Mouse (Mus musculus) forelimb bud, embryonic 11.5 days (tissue): ENCODE measurements around the gene ccdc198.
A peak's percentile ranks its signal among the peaks of the same experiment; 100 is the strongest.
"Not testable (repeated sequence)": the region's sequence is repeated elsewhere in the genome, so short reads cannot be mapped to it uniquely, and the experiment has no call there.

ENCODE experiments used
- DNase-seq: peaks from one replicate; pipeline ENCODE4 v3.0.0-alpha.2; 2012; ENCODE audit warnings: low read depth, low spot score

The ccdc198 gene

GRCm38 (mm10) chr14:49245126-49245714 lies at the start of gene ccdc198:
Gene ccdc198 (minus strand): TSS chr14:49245474.
- no peak for DNase-seq

GRCm38 (mm10) chr14:49293802-49294449 lies 48.7 kb upstream of the ccdc198 start:
- DNase-seq = no peak

DNA sequence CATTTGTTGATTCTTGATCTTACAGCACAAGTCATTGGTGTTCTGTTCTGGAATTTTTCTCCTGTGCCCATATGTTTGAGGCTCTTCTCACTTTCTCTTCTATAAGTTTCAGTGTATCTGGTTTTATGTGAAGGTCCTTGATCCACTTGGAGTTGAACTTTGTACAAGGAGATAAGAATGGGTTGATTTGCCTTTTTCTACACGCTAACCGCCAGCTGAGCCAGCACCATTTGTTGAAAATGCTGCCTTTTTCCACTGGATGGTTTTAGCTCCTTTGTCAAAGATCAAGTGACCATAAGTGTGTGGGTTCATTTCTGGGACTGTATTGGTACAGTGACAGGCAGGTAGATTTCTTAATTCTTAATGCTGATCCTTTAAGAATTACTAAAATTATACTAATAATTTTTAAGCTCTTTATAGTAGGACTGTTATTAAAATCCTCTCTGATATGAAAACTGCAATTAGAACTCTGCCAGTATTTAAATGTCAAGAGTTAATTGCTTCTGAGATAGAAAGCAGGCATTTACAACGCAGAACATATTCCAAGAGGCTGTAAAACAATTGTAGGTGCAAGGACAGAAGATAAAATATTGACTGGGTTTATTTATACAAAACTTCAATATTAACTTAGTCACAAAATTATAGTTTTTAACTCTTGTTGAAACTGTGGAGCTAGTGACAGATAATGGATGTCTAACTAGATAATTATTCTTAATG lies 44.9 kb upstream of the ccdc198 start:
- DNase-seq = no peak

DNA sequence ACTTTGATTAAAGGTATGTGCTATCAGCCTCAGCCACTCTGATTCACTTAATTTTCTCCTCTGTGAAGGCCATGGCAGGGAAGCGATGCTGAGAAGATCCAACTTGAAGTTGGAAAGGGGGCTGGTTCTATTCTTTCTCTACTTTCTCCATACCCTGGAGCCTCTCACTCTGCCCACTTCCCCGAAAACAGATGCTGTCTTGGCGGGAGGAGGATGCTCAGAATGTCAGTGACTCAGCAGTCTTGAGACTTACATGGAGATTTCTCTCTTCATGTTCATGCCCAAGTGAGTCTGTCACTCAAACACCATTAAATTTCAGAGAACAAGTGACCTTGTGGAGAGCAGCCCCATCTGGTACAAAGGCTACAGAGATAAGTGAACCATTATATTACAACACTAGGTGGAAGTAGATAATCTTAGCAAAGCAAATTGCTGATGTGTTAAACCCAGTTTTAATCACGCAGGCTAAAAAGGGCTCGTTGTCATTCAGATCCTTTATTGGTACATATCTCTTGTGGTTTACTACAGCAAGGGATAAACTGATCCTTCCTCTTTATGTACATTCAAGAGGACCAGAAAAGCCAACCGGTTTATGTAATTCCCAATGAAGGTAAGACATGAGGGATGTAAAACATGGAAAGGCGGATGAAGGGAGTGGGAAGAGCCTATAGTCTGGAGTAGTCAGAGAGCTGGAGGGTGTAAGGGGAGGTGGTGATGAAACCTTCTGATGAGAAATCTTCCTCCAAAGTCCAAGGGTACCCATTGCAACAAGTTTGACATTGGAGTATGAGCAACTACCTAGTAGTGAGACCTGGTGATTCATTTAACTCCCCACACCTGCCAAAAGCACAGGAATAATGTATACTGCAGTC lies 38.7 kb upstream of the ccdc198 start:
- no peak for DNase-seq

DNA sequence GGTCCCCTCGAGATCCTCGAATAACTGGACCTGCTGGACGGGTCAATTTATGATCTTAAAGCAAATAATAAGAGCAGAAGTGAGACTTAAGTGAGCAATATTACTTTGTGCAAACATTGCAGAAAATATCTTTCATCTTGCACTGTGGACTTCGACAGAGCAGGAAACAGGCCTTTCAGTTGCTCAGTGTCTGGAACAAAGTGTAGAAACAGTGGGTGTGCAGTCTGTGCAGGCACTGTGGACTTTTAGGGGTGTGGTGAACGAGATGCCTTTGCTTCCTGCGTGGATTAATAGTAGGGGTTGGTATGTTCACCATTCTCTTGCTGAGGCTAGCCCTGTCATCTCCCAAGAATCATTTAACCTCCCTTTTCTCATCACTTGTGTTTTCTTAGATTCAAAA lies 33.6 kb upstream of the ccdc198 start:
- no peak for DNase-seq

DNA sequence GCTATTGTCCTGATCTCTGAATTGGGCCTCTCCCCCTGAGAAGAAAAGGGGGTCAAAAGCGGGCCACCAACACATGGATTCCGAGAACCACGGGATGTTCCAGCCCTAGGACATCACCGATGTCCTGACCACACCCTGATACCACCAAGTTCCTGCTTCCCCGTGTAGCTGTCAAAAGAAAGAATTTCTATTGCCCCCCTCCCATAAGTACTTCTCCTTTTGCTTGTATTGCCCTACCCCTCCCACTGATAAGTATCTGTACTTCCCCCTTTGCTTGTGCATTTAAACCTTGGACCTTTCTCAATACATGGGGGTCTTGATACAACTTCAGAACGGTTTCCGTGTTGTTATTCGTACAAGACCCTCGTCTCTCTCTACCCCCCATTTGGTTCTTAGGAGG lies 33.2 kb upstream of the ccdc198 start:
- not testable (repeated sequence) for DNase-seq

DNA sequence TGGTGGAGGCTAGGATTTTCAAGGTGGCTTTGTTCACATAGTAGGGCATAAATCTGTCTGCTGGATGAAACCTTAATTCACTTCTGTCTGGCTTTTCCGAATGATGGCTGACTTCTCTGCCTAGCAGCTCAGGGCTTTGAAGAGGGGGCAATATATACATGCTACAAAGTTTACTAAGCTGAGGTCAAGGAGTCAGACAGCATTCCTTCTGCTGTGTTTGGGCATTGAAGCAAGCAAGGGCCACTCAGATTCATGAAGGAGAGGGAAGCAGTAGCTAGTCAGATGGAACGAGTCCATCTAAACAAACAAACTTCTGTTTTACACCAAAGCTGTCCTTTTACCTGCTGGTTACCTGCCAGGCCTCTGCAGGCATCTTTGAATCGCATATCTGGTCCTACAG lies 32.4 kb upstream of the ccdc198 start:
- no peak for DNase-seq

DNA sequence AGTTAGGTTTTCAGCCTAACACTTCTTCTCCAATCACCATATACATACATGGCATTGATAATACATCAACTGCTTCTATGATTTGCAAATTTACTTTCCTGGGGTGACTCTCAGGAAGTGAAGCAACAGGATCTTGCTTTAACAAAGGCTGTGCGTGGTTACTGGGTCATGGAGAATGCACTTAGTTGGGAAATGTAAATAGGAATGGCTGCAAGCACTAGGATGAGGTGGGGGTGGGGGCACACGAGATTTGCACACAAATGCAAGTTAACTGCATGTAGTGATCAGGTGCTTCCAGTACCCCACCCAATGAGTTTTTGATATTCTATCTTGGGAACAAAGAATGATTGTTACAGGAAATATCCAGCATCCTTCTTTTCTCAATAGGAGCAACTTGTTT lies 30.1 kb upstream of the ccdc198 start:
- no peak for DNase-seq

DNA sequence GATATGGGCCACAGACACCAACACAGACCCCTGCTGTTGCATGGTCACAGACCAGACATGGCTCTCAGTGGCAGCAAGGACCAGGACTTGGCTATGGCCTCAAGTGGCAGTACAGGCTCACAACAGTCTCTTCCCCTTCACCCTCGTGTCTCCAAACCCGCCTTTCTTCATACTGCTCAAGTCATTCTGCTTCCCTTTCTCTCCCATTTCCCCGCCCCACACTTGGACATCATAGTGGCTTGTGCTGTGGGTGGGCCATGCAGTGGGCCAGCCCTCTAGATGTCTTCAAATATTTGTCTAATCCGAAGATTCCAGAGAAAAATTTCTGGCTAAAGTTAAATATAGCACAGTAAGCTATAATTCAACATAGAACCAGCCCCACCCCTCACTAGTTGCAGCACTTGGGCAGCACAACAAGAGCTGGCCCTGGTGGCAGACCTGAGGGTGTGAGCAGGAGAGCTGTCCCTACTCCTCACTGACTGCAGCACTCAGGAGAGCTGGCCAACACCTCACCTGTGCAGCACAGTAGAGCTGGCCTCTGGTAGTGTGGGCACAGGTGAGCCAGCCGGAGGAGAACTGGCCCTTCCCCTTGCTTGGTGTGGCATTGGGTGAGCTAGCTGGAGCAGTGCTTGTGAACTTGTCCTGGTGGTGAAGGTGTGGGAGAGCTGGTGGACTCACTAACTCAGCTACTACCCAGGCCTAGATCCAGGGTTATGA lies 20.2 kb upstream of the ccdc198 start:
- DNase-seq = no peak

GRCm38 (mm10) chr14:49241522-49241921 lies 3.8 kb downstream of the ccdc198 start:
- no peak for DNase-seq

- DNase-seq = peak; percentile 57
Observed at GRCm38 (mm10) chr14:49238206-49238605, 7.1 kb downstream of the ccdc198 start.

GRCm38 (mm10) chr14:49234788-49235515 lies 10.3 kb downstream of the ccdc198 start:
- DNase-seq = peak; percentile 33

GRCm38 (mm10) chr14:49231845-49232244 lies 13.4 kb downstream of the ccdc198 start:
- DNase-seq = no peak

DNA sequence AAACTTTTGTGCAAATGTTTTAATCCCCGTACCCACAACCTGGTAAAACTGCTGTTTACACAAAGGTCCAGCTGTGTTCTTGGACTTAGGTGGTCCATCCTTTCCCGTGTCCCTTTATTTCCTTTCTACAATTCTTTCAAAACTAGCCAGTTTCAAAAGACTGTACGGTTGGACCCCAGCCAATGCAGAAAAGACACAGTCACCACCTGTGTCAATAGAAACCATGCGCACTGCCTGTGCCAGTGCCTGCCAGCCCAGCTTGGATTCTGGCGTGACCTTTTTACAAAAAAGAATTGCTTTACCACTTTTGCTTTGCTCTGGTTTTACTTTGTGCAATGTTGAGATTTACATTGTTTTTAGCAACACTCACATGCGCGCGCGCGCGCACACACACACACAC lies 18.3 kb downstream of the ccdc198 start:
- no peak for DNase-seq

GRCm38 (mm10) chr14:49226471-49226870 lies 18.8 kb downstream of the ccdc198 start:
- no peak for DNase-seq

DNA sequence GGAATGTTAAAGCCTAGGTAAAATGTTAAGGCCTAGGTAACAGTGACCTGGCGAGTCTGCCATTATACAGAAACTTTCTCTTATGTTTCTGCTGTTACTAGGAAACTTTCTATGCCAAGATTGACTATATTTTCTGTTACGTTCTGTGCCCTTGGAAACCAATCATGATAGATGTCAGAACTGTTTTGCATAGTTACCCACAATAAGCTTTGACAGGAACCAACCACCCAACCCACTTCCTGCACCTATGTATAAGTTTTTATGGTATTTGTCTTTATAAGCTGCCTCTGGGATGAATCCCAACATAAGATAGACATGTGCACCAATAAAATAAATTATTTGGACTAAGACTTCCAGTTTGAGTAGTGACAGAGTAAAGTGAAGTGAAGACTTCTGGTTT lies 23.5 kb downstream of the ccdc198 start:
- DNase-seq = no peak

DNA sequence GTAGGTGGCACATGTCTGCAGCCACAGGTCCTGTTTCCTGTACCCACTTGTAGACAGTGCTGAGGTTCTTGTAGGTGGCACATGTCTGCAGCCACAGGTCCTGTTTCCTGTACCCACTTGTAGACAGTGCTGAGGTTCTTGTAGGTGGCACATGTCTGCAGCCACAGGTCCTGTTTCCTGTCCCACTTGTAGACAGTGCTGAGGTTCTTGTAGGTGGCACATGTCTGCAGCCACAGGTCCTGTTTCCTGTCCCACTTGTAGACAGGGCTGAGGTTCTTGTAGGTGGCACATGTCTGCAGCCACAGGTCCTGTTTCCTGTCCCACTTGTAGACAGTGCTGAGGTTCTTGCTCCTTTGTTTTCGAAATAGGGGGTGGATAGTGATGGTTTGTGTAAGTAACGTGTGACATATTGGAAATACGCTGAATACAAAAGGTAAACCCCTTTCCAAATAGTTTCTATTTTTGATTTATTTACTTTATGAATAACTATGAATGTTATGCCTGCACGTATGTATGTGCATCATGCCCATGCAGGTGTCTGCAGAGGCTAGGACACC lies 25.7 kb downstream of the ccdc198 start:
- not testable (repeated sequence) for DNase-seq

- DNase-seq = no peak
Observed at GRCm38 (mm10) chr14:49218677-49219076, 26.6 kb downstream of the ccdc198 start.

DNA sequence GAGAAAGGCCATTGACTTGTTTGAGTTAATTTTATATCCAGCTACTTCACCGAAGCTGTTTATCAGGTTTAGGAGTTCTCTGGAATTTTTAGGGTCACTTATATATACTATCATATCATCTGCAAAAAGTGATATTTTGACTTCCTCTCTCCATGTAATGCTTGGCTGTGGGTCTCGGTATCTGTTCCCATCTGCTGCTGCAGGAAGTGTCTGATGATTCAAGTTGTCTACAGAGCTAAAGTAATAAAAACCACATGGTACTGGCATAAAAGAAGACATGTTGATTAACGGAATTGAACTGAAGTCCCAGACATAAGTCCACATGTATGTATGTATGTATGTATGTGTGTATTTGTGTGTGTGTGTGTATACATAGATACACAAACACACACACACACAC lies 35.1 kb downstream of the ccdc198 start:
- not testable (repeated sequence) for DNase-seq

GRCm38 (mm10) chr14:49201073-49201778 lies 44.0 kb downstream of the ccdc198 start:
- peak; percentile 8 for DNase-seq
